Mouse (Mus musculus): ENCODE results near the gene Prkd2. TPM values are rescaled to one million over a fixed set of nuclear protein-coding genes. Genes with fewer than 3 reads are reported as not detected.

Prkd2 gene
- total RNA-seq, 2 experiments from 2014 or later: 22.0 to 22.2 TPM

GRCm38 (mm10) chr7:16858336-16858735 lies 15.6 kb downstream of the Prkd2 start:
- DNase-seq (ENCODE audit: low spot score in 2 of 2): no peak

GRCm38 (mm10) chr7:16859902-16860651 lies 17.4 kb downstream of the Prkd2 start:
- DNase-seq (ENCODE audit: low spot score in 2 of 2): no peak

- no peak for DNase-seq (ENCODE audit: low spot score in 2 of 2)
Measured at GRCm38 (mm10) chr7:16867488-16867887, 24.8 kb downstream of the Prkd2 start.

GRCm38 (mm10) chr7:16869497-16869896 lies 26.8 kb downstream of the Prkd2 start:
- DNase-seq (ENCODE audit: low spot score in 2 of 2): no peak

GRCm38 (mm10) chr7:16871600-16871999 lies 28.9 kb downstream of the Prkd2 start:
- DNase-seq (ENCODE audit: low spot score in 2 of 2): no peak

- no peak for DNase-seq (ENCODE audit: low spot score in 2 of 2)
Measured at GRCm38 (mm10) chr7:16872478-16872877, 29.8 kb downstream of the Prkd2 start.

- DNase-seq (ENCODE audit: low spot score in 2 of 2): no peak
Measured at GRCm38 (mm10) chr7:16873392-16873791, 30.7 kb downstream of the Prkd2 start.

GRCm38 (mm10) chr7:16874190-16874589 lies 31.5 kb downstream of the Prkd2 start:
- DNase-seq (ENCODE audit: low spot score in 2 of 2): peak; percentile 55 to 56

GRCm38 (mm10) chr7:16874756-16875309 lies 32.1 kb downstream of the Prkd2 start:
- peak; percentile 93 to 99 for DNase-seq (ENCODE audit: low spot score in 2 of 2)

- no peak for DNase-seq (ENCODE audit: low spot score in 2 of 2)
Measured at GRCm38 (mm10) chr7:16875310-16875325, 32.4 kb downstream of the Prkd2 start, which contains the start of gene Dact3. TSS of gene Dact3 (plus strand) at chr7:16875317.

- no peak for DNase-seq (ENCODE audit: low spot score in 2 of 2)
Measured at GRCm38 (mm10) chr7:16875326-16875725, 32.6 kb downstream of the Prkd2 start.

- DNase-seq (ENCODE audit: low spot score in 2 of 2): no peak
Measured at GRCm38 (mm10) chr7:16876006-16876405, 33.3 kb downstream of the Prkd2 start.

GRCm38 (mm10) chr7:16876608-16877007 lies 33.9 kb downstream of the Prkd2 start:
- no peak for DNase-seq (ENCODE audit: low spot score in 2 of 2)

GRCm38 (mm10) chr7:16877717-16878116 lies 35.0 kb downstream of the Prkd2 start:
- DNase-seq (ENCODE audit: low spot score in 2 of 2): no peak

GRCm38 (mm10) chr7:16879796-16880547 lies 37.3 kb downstream of the Prkd2 start:
- DNase-seq (ENCODE audit: low spot score in 2 of 2): no peak

GRCm38 (mm10) chr7:16880615-16881014 lies 37.9 kb downstream of the Prkd2 start:
- no peak for DNase-seq (ENCODE audit: low spot score in 2 of 2)

GRCm38 (mm10) chr7:16883162-16883561 lies 40.5 kb downstream of the Prkd2 start:
- DNase-seq (ENCODE audit: low spot score in 2 of 2): no peak

GRCm38 (mm10) chr7:16884334-16884733 lies 41.6 kb downstream of the Prkd2 start:
- DNase-seq (ENCODE audit: low spot score in 2 of 2): no peak

- no peak for DNase-seq (ENCODE audit: low spot score in 2 of 2)
Measured at GRCm38 (mm10) chr7:16885271-16885776, 42.6 kb downstream of the Prkd2 start.

GRCm38 (mm10) chr7:16885905-16886304 lies 43.2 kb downstream of the Prkd2 start:
- DNase-seq (ENCODE audit: low spot score in 2 of 2): no peak

- no peak for DNase-seq (ENCODE audit: low spot score in 2 of 2)
Measured at GRCm38 (mm10) chr7:16890536-16890935, 47.8 kb downstream of the Prkd2 start.

- no peak for DNase-seq (ENCODE audit: low spot score in 2 of 2)
Measured at GRCm38 (mm10) chr7:16890944-16891343, 48.2 kb downstream of the Prkd2 start.
